In genomic region chr1:157081999-157082398, GRCm38 (mm10) we compare ENCODE assay signal across 15 mouse cellular contexts. TPM values are rescaled to one million over a fixed set of nuclear protein-coding genes. Genes with fewer than 3 reads are reported as not detected.
DNase-seq lines count a peak whose midpoint lies in the region; ATAC-seq and TF ChIP-seq lines count a peak whose summit lies in the region.
"Had no signal": no experiment of that assay in that cellular context is flagged by ENCODE, and none has a peak within 500 bp of the region (broad histone marks: within the 10 kb centered on the region; RNA-seq: fewer than 3 reads in every experiment).

No protein-coding gene starts in this region.

- H3K27me3 ChIP-seq in liver, embryonic 11.5 days (replicated peaks; ENCODE audit: control insufficient read depth, insufficient read depth, low read length) = no peaks in the 10 kb centered on the region
- no peaks in the 10 kb centered on the region for H3K27me3 ChIP-seq in liver, embryonic 14.5 days (ENCODE audit: control insufficient read depth, insufficient read depth, low read length)
- H3K27me3 ChIP-seq: forebrain, embryonic 15.5 days; neural tube, embryonic 15.5 days had no signal

- peak; percentile 74 for TF ChIP-seq CTCF in liver, embryonic 14.5 days (IDR thresholded peaks at IDR 0.05; ENCODE audit: low read depth)

- in situ Hi-C loops in ES-E14 (cut with MboI; ENCODE audit: low sequenced_read_pairs in 2 of 2, unreplicated experiment in 2 of 2) = loop anchor here in 1 of 2 experiments (5.0 to 25.0 kb wide), 2 partner anchors 340 to 380 kb away; partner anchors contain the start of gene Cryzl2

- no peak overlapping the region for H3K27ac ChIP-seq in liver, embryonic 11.5 days (ENCODE audit: low read depth, low read length)
- no peak overlapping the region for H3K27ac ChIP-seq in ES-E14 (ENCODE audit: insufficient read depth, low read depth, low read length, poor library complexity, severe bottlenecking)
- H3K27ac ChIP-seq in liver, embryonic 14.5 days = no peak overlapping the region
- H3K27ac ChIP-seq: forebrain, embryonic 15.5 days; neural tube, embryonic 15.5 days had no signal

- no peak for ATAC-seq in CD4-positive, CD25-positive, alpha-beta regulatory T cell, adult 4 months
- ATAC-seq in liver, embryonic 11.5 days (replicated peaks; ENCODE audit: low FRiP score) = no peak
- no peak for ATAC-seq in liver, embryonic 14.5 days (ENCODE audit: insufficient read depth)
- ATAC-seq: forebrain, embryonic 15.5 days had no signal

- no peaks in the 10 kb centered on the region for H3K9me3 ChIP-seq in liver, embryonic 11.5 days (ENCODE audit: control insufficient read depth, low read length)
- H3K9me3 ChIP-seq in ES-E14 (ENCODE audit: control insufficient read depth, insufficient read depth, low read depth, low read length) = no peaks in the 10 kb centered on the region
- H3K9me3 ChIP-seq in liver, embryonic 14.5 days (ENCODE audit: control insufficient read depth, low read length) = no peaks in the 10 kb centered on the region
- H3K9me3 ChIP-seq: forebrain, embryonic 15.5 days; megakaryocyte, embryonic 14.5 days; neural tube, embryonic 15.5 days had no signal

- TF ChIP-seq EP300 in liver, embryonic 14.5 days (IDR thresholded peaks at IDR 0.05; ENCODE audit: low read depth) = no peak

- DNase-seq in CD4-positive, CD25-positive, alpha-beta regulatory T cell, adult 2 months (ENCODE audit: low read depth, low spot score) = peak; percentile 58
- DNase-seq in liver (peak; percentile 32), ES-E14 (ENCODE audit: low read depth, low spot score) (no peak)
- no peak for DNase-seq in liver, embryonic 11.5 days (ENCODE audit: low spot score)
- DNase-seq in liver, embryonic 14.5 days (ENCODE audit: low read depth in 3 of 3, low spot score in 3 of 3) = no peak
- no peak for DNase-seq in left cerebral cortex, adult 11 months (ENCODE audit: low spot score)
- DNase-seq in urinary bladder, adult 18-20 months (ENCODE audit: low spot score in 2 of 2) = no peak
- DNase-seq: spleen, adult 18-20 months had no signal

- no peak overlapping the region for H3K4me3 ChIP-seq in liver, embryonic 11.5 days (ENCODE audit: low read depth, low read length)
- H3K4me3 ChIP-seq in ES-E14 (ENCODE audit: insufficient read depth in 1 of 2, low read depth in 1 of 2, low read length in 2 of 2, poor library complexity in 1 of 2, severe bottlenecking in 1 of 2) = no peak overlapping the region
- no peak overlapping the region for H3K4me3 ChIP-seq in liver, embryonic 14.5 days (ENCODE audit: insufficient read depth in 1 of 2, low read depth in 2 of 2, low read length in 2 of 2)
- H3K4me3 ChIP-seq: forebrain, embryonic 15.5 days; megakaryocyte, embryonic 14.5 days; neural tube, embryonic 15.5 days had no signal

- no peak overlapping the region for H3K9ac ChIP-seq in liver, embryonic 11.5 days (ENCODE audit: low read depth, low read length)
- no peak overlapping the region for H3K9ac ChIP-seq in ES-E14 (ENCODE audit: insufficient read depth, low read depth, low read length, poor library complexity, severe bottlenecking)
- H3K9ac ChIP-seq in liver, embryonic 14.5 days (replicated peaks) = no peak overlapping the region
- H3K9ac ChIP-seq: forebrain, embryonic 15.5 days; neural tube, embryonic 15.5 days had no signal

- peaks cover 3% of the 10 kb centered on the region for H3K4me1 ChIP-seq in liver, embryonic 11.5 days (replicated peaks; ENCODE audit: control insufficient read depth, insufficient read depth, low read length)
- H3K4me1 ChIP-seq in ES-E14 (ENCODE audit: control insufficient read depth in 2 of 2, insufficient read depth in 2 of 2, low read length in 2 of 2, poor library complexity in 1 of 2) = peaks cover 6 to 23% of the 10 kb centered on the region in 2 experiments
- H3K4me1 ChIP-seq in liver, embryonic 14.5 days (replicated peaks; ENCODE audit: control insufficient read depth in 2 of 2, insufficient read depth in 2 of 2, low read length in 1 of 2) = no peaks in the 10 kb centered on the region

- H3K4me2 ChIP-seq in liver, embryonic 11.5 days = no peak overlapping the region
- no peak overlapping the region for H3K4me2 ChIP-seq in liver, embryonic 14.5 days (ENCODE audit: low read depth)
- H3K4me2 ChIP-seq: forebrain, embryonic 15.5 days; neural tube, embryonic 15.5 days had no signal

- WGBS in liver, embryonic 11.5 days = 47% methylated on average over 8 of the region's 8 CpGs
- 33% methylated on average over 8 of the region's 8 CpGs for WGBS in liver, embryonic 14.5 days (ENCODE audit: insufficient replicate concordance)

- H3K36me3 ChIP-seq in liver, embryonic 11.5 days (ENCODE audit: control insufficient read depth, insufficient read depth, low read length) = no peaks in the 10 kb centered on the region
- no peaks in the 10 kb centered on the region for H3K36me3 ChIP-seq in ES-E14 (ENCODE audit: control insufficient read depth, insufficient read depth, low read length, poor library complexity, severe bottlenecking)
- H3K36me3 ChIP-seq in liver, embryonic 14.5 days (replicated peaks; ENCODE audit: control insufficient read depth, insufficient read depth, low read depth) = no peaks in the 10 kb centered on the region
- H3K36me3 ChIP-seq: forebrain, embryonic 15.5 days; neural tube, embryonic 15.5 days had no signal

TF ChIP-seq in ES-E14, 5 proteins besides CTCF, POLR2A, EP300 and RAD21:
- no peak for TF ChIP-seq HCFC1 (IDR thresholded peaks at IDR 0.05; ENCODE audit: borderline replicate concordance, insufficient read depth, low read length)
- 0 out of 2 replicates have a peak, but pooled peaks have one; percentile 32 for TF ChIP-seq ZC3H11A (IDR thresholded peaks at IDR 0.05; ENCODE audit: borderline replicate concordance, low read depth, low read length)

RNA-seq across cellular contexts. Expression of gene Tex35, which starts 26.5 kb away (rescaled TPM):
- under 1 TPM in 1 of 2 experiments, not detected in 1; 0.50 TPM for polyA plus RNA-seq in CD4-positive, CD25-positive, alpha-beta regulatory T cell, adult 4 months (2017; shearing (Covaris generic))
- not detected in 2 replicates for polyA plus RNA-seq in liver, embryonic 11.5 days (2014; fragmentation: Nextera tagmentation; extraction: Ambion mirVana)
- not detected in 2 replicates for total RNA-seq in ES-E14 (2012; rRNA removed)
- not detected in 2 replicates for polyA plus RNA-seq in liver, embryonic 14.5 days (2012; rRNA removed)
- polyA plus RNA-seq in liver, embryonic 14.5 days (2014; fragmentation: Nextera tagmentation; extraction: Ambion mirVana) = not detected in 2 replicates
- total RNA-seq: adrenal gland, adult 2 months had no signal
- polyA plus RNA-seq: adrenal gland, adult 2 months; forebrain, embryonic 15.5 days; heart, embryonic 14.5 days; limb, embryonic 11.5 days; neural tube, embryonic 15.5 days had no signal

Comparison
In these comparisons a context has a peak if more than half of its experiments do, and no peak if none do; other contexts are left out.
1. DNase-seq: peak in CD4-positive, CD25-positive, alpha-beta regulatory T cell, adult 2 months (single experiment) and liver (single experiment); none in liver, embryonic 11.5 days (single experiment), ES-E14 (single experiment), liver, embryonic 14.5 days (0 of 3), left cerebral cortex, adult 11 months (single experiment) and urinary bladder, adult 18-20 months (0 of 2).